Mouse (Mus musculus): ENCODE measurements around the gene Lrrc30.

Gene Lrrc30

DNA sequence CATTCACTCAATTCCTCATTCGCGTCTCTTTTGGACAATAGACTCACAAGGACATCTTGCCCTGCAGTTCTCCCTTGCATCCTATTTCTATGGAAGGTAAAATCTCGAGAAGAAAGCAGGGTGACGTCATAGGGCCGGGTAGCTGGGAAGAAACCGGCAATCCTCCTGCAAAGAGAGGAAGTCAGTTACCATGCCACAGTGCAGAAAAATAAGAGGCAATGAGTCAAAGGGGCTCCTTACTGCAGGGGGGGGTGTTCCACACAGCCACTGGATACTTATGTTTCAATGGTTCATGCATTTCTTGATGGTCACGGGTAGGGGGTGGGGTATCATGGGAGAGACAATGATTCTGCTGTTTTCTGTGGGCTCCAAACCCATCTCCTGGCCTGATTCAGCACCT, 49.1 kb downstream of the Lrrc30 start:
- DNase-seq (ENCODE audit: low spot score) = no peak

DNA sequence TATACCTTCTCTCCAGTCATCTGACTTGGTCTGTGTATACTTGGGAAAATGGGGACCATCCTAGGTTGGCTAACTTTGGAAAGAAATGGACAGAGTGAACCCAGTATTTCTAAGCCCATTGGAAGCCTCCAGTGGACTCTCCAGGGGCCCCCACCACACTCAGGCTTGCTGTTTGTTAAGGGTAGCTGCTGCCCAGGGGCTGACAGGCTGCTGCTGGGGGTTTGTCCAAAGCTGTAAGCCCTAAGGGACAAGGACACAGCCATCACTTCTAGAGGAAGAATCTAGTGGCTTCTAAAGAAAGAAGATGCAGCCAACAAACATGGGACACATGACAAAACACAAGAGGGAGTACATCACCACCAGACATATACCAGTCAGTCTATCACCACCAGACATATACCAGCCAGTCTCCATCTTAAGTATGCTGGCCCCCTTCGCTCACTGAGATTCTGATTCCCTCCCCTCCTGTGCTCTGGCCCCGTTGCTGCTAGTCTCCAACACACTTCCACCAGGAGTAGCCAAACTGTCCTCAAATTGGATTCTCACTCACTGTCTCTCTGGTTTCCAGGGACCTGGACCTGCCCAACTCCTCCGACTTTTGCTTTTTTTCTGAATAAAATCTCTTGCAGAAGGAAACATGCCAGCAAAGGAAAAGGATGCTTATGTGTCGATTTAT, 49.7 kb downstream of the Lrrc30 start:
- no peak for DNase-seq (ENCODE audit: low spot score)

DNA sequence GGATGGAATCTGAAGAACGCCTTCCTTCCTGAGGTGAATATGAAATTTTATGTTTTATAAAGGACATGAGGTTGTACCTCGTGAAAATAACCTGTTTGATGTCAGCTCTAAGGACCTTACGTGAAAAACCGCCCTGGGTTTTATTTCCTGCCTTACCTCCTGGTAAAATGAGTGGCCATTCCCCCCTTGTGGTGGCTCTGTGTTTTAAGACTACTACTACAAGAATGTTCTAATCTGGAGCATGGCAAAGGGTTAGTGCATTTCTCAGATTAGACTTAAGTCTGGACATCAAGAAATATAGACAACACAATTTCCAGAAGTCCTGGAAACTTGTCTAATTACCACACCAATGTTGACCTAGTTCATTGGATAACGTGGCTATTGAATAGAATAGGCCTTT, 50.7 kb downstream of the Lrrc30 start:
- no peak for DNase-seq (ENCODE audit: low spot score)

Data from adipocyte (in vitro differentiated cells).